Mouse (Mus musculus) adrenal gland, postnatal 25 days (tissue): ENCODE data around the gene Ino80. TPM values are rescaled to one million over a fixed set of nuclear protein-coding genes. Genes with fewer than 3 reads are reported as not detected.
A peak's percentile ranks its signal among the peaks of the same experiment; 100 is the strongest.
"Not testable (repeated sequence)": the region's sequence is repeated elsewhere in the genome, so short reads cannot be mapped to it uniquely, and the experiment has no call there.

Source experiments
- DNase-seq: peaks from one replicate; pipeline ENCODE4 v3.0.0; 2021; ENCODE audit warnings: mixed read lengths
- long read RNA-seq: library from polyadenylated mRNA; stranded (forward); transcript quantifications from one replicate; pipeline ENCODE4 v2.0.0, GENCODE M21; 2021
- total RNA-seq: library from RNA; stranded (reverse); gene quantifications from 2 replicates; pipeline ENCODE4 v1.2.3, GENCODE M21; 2021

The Ino80 gene
- total RNA-seq: 21.0 and 25.3 TPM in 2 replicates
- long read RNA-seq, partial matches to known transcripts: 7 of 7 reads
- long read RNA-seq, other reads (novel, unspliced or antisense): 0 of 7 reads

DNA sequence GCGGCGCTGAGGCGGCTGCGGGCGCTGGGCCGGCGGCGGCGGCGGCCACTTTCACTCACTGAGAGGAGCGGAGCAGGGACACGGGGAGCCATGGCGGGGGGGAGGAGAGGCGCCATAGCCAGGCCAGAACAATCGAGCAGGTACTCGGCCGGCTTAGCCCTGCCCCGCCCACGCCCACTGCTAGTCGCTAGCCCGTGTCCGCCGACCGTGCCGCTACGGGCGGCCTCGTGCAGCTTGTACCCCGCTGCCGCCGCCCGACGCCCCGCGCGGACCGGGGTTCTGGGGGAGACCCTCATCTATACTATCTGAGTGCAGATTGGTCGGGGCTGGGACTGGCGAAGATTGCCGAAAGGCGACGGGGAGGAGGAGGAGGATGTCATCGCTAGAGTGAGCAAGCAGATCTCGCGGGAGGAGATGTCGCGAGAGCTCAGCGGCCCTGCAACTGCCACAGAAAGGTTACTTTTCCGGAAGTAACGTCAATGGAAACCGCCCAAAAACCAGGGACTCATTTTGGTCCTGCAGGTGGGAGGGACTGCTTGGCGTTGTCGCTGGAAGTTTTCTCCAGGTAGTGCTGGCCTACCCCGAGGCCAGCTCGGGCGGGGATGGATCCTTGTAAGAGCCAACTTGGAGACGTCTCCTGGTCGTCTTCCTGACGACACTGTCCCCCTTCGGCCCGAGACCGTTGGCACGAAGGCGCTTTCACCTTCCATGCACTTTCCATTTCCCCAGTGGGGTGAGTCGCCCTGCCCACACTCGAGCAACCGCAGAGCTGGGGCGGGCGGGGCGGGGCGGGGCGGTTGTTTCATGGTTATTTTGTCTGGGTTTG is at the start of gene Ino80:
Gene Ino80 (minus strand): TSS at position 117 of the 826 bp plus-strand sequence.
- DNase-seq: peak; percentile 99

DNA sequence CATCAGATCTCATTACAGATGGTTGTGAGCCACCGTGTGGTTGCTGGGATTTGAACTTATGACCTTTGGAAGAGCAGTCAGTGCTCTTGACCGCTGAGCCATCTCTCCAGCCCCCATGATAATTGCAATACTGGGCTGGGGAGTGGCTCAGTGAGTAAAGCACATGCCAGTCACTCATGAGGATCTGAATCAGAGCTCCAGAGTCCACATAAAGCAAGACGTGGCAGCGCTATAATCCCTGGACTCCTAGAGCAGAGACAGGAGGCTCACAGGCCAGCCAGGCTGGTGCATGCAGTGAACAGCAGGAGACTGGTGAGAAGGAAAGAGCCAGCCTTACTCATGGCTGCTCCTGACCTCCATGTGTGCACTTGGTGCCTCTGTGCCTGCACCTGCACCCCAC is 47.9 kb upstream of the Ino80 start:
- DNase-seq: no peak

DNA sequence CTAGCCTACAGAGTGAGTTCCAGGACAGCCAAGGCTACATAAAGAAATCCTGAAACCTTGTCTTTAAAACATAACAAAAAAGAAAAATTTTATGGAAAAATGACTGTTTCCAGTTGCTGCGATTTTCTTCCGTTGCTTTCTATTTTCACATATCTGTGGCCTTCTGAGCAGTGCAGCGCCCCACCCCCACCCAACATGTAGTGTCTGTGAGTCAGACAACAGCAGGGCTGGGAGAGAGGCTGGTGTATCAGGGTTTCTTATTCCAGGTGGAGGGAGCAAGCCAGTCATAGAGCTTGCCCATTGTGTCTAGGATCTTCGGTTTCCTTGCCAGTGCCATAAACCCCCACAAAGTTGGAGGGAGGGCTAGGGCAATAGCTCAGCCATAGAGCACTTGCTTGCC is 46.3 kb upstream of the Ino80 start:
- peak; percentile 19 for DNase-seq

DNA sequence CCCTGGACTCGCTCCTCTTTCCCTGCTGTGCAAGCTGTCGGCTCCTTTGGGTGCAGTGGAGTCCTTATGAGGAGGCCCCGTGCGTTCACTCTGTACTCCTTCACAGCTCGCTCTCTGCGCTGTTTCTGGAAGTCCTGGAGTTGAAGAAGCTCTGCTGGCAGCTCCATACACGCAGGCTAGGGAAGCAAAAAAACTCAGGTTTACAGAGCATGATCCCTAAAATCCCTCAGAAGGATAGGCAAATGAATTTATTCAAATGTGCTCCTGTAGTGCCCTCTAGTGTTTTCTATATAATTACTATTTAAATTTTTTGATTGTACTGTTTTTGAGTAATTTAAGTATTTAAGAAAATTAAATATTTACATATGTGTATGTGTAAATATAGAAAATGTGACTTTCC is 43.1 kb upstream of the Ino80 start:
- DNase-seq: no peak

DNA sequence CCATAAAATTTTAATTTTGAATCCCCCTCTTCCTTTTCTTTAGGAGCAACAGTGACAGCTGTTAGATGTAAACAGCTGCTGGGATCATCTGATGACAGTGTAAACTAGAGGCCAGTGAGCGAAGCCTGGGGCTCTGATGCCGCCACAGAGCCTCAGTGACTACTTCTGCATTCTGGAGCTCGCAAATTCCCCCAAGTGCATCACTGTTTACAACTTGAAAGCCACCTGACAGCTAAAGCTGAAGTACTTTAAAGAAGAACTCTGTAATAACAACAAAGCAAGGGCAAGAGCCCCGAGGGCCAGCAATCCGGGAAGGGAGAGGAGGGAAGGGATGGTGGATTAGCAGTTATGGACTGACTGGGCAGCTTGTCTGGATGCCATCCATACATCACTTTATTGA is 39.3 kb upstream of the Ino80 start:
- no peak for DNase-seq

DNA sequence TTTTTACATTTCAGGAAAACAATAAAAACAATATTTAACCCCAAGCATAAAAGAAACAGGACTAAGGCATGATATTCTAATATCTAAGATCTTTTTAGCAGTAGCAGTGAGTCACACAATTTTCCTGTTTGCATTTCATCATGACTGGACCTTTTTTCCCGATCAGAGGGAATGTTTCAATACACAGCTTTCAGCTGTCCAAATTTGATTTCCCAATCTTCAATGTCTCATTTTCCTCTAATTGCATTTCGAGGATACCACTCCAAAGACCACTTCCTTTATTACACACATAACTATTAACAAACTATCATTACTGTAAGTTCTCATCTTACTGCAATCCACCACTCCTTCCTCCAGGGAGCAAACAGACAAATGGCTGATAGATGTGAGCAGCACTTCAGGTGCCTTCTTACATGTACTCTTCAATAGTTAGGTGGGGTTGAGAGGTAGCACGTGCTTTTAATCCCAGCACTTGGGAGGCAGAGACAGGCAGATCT is 36.6 kb upstream of the Ino80 start:
- no peak for DNase-seq

DNA sequence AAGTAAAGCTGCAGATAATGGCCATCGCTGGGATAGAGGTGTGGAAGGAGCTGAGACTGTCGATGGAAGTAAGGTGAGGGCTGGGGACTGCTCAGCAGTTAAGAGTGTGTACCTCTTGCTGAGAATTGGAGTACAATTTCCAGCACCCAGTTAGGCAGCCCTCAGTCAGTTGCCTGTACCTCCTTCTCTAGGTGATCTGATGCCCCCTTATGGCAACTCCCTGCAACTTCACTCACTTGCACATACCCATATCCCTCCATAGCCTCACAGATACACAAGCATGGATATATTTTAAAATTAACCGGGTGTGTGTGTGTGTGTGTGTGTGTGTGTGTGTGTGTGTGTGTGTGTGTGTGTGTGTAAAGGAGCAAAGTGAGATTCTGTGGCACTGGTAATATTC is 34.8 kb upstream of the Ino80 start:
- no peak for DNase-seq

DNA sequence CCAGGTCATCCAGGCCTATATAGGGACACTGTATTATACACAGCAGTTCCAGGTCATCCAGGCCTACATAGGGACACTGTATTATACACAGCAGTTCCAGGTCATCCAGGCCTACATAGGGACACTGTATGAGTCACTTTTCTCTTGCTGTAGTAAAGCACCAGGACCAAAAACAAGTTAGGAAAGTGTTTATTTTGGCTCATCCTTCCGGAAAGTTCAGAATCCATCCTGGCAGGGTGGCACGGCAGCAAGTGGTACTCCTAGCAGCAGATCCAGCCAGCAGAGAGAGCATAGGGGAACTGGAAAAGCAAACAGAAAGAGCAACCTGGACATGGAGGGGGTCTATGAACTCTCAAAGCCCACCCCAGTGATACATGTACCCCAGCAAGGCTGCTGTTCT is 33.4 kb upstream of the Ino80 start:
- no peak for DNase-seq

DNA sequence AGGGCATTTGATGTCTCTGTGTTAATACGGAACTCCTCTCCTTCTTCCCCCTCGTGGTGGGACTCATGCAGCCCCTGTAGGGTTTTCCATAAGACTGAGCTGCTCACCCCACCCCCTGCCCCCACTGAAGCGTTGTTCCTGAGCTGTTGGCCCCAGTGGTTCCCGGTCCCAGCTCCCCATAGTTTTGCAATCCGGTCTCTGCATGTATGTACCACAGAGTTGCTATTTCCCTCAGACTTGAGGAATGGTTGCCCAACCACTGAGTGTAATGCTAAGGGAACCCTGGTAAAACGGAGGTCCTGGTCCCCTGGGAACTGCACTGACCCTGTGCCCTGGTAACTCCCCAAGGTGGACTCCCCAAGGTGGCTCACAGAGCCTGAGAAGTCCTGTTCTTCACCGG is 31.0 kb upstream of the Ino80 start:
- DNase-seq: not testable (repeated sequence)

DNA sequence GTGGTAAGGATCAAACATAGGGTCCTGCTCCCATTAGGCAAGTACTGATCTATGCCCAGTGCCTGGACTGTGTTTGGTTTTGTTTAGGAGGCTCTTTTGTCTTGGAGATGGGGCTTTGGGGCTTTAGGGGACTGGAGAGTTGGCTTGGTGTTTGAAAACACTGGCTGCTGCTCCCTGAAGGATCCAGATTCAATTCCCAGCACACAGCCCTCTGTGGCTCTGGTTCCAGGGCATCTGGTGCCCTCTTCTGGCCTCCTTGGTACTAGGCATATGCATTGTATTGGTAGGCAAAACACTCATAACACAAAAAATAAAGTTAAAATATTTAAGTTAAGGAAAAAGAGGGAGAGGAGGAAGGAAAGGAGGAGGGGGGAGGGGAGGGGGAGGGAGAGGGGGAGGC is 29.6 kb upstream of the Ino80 start:
- DNase-seq: peak; percentile 10

DNA sequence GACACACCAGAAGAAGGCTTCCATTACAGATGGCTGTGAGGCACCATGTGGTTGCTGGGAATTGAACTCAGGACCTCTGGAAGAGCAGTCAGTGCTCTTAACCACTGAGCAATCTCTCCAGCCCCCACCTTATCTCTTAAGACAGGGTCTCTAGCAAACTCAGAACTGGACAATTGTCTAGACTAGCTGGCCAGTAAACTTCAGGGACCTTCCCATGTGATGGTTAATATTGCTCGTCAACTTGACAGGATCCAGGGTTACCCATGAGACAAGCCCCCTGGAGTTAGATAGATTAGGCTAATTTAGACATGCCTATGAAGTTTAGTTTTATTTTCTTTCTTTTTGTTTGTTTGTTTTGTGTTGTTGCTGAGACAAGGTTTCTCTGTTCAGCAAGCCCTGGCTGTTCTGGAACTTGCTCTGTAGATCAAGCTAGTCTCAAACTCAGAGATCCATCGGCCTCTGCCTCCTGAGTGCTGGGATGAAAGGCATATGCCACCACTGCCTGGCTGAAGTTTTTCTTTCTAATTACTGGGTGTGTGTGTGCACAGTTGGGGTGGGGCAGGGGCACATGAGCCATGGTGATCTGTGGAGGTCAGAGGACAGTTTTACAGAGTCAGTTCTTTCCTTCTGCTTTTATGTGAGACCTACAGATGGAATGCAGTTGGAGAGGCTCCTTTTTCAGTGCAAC is 23.6 kb upstream of the Ino80 start:
- no peak for DNase-seq

DNA sequence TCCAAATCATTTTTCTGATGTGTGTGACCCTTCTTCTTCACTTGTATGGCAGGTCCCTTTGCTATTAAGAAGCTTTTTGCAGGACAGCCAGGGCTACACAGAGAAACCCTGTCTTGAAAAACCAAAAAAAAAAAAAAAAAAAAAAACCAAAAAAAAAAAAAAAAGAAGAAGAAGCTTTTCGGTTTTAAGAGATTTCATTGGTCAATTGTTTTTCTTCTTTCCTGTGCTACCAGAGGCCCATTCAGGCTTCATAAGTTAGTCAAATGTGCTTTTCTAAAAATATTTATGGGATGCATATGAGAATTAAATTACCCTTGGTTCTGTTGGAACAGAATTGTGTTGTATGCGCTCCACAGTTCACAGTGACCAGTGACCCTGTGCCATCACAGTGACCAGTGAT is 21.4 kb upstream of the Ino80 start:
- no peak for DNase-seq

DNA sequence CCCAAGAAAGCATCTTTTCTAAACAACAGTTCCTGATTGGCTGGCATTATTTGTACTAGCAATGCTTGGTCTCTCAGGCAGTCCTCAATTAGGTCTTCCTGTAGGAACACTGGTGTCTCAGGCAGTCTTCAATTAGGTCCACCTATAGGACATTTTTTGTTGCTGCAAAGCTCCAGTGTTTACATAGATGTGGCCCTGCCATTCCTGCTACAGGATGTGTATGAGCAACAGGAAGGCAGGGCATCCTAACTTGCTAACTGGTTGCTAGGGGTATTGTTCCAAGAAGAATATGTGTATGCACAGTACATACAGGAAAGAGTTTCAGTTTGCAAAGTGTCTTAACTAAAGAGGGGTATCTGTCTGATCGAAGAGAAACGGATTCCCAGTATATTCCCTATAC is 18.6 kb upstream of the Ino80 start:
- DNase-seq: no peak

DNA sequence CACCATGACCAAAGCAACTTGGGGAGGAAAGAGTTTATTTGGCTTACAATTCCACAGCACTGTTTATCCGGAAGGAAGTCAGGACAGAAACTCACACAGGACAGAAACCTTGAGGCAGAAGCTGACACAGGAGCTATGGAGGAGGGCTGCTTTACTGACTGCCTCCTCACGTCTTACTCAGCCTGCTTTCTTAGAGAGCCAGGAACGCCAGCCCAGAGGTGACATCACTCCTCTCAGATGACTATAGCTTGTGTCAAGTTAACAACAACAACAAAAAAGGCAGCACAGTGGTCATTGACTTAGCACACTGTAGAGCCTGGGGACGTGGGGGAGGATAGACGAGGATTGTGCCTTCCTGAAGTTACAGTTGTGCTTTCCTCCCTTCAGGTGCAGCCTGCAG is 14.5 kb upstream of the Ino80 start:
- DNase-seq: peak; percentile 27

DNA sequence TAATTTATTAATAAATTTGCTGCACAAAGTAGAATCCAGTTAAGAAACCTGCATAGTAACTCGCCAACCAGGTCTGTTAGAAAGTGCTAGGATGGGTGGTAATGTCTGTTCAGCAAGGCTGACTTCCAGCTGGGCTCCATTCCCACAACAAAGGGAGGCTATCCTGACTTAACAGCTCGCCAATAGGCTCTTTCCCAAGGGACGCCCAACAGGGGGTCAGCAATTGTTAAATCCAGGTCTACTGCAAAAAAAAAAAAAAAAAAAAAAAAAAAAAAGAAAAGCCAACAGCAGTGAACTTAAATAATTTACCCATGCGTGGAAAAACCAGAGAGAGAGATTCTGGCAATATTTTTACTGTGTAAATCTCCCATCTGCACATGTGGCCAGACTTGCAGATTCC is 9.0 kb upstream of the Ino80 start:
- DNase-seq: no peak

DNA sequence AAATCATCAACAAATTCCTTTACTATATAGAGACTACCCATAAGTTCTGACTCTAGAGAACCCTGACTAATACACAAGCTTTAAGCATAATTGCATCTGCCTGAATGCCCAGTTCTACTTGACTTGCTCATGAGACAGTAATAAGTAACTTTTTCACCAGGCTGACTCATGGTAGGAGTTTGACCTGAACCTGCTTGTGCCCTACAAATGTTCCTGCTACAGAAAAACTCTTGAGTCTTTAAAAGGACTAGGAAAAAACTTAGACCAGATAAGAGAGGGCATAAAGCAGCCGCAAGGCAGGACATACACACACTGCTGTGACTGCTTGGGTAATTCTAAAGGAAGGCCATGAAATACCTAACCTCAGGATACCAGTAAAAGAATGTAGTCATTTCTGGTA is 4.8 kb upstream of the Ino80 start:
- DNase-seq: no peak

DNA sequence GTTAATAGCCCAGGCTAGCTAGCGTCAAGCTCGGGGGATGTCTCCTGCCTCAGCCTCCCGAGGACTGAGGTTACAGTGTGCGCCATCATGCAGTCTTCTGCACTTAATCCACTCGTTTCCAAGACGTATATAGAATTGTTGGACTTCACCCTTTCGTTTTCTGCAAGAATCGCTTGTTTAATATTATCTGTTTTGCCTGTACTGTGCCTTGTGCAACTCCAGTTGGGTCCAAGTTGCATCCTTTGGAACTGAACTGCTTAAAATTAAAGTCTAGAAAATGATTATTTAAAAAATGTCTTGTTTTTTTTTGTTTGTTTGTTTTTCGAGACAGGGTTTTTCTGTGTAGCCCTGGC is 886 bp upstream of the Ino80 start:
- no peak for DNase-seq

DNA sequence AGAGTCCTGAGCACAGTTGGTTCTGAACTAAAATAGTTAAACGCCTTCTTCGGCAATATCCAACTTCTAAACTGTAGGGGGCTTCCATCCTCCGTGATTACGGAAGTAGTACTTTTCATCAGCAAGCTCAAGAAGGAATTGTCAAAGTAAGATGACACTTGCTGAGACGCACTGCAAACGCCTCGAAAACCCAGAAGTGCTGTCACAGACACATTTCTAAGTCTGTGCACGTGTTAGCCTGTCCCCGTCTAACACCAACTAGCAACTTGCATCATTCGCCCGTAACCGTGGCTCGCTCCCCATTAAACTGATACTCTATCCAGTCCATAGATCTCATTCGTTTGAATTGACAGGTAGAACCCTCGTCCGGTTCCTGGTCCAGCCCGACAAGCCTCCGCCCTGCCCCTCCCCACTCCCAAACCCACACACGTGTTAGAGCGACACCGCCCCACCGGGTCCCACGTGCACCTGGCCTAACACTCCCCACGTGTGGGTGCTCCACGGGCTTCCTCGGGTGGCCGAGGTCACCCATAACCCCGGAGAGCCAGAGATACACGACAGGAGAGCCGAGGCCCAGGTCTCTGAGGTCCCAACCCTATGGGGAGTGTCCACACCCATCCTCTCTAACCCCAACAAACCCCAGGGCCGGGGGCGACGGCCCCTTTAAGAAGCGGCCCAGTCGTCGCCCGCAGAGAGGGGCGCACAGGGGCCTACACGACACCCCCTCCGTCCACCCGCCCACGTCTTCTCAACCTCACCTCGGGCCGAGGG is 681 bp downstream of the Ino80 start:
- peak; percentile 66 for DNase-seq

DNA sequence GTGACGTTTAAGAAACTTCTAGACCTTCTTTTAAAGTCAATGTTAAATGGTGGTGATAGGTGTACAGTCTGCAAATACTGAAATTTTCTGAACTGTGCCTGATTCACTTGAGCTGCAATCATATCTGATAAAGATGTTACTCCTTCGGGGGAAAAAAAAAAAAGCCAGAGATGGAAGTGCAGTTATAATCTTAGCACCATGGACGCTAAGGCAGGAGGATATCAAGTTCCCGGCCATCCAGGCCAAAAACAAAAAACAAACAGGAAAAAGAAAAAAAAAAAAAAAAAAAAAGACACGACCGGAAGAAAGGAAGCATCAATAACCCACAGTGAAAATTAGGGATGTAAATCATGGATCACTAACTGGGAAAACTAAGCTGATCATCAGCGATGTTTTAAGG is 1.3 kb downstream of the Ino80 start:
- DNase-seq: no peak

DNA sequence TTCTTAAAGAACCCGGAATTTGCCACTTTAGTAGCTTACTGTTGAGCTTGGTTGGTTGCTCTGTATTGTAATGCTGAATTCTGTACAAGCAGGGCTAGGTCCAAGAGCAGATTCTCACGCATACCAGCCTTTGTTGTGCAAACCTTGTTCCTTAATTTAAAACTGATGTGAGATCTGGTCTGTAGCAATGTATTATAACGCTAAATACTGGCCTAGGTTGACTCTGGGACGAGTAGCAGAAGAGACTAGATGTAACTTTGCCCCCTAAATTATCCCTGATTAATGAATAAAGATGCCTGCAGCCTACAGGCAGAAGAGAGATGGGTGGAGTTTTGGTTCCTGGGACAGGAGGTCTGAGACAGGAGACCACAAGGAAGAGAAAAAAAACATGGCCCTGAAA is 13.5 kb downstream of the Ino80 start:
- DNase-seq: no peak

DNA sequence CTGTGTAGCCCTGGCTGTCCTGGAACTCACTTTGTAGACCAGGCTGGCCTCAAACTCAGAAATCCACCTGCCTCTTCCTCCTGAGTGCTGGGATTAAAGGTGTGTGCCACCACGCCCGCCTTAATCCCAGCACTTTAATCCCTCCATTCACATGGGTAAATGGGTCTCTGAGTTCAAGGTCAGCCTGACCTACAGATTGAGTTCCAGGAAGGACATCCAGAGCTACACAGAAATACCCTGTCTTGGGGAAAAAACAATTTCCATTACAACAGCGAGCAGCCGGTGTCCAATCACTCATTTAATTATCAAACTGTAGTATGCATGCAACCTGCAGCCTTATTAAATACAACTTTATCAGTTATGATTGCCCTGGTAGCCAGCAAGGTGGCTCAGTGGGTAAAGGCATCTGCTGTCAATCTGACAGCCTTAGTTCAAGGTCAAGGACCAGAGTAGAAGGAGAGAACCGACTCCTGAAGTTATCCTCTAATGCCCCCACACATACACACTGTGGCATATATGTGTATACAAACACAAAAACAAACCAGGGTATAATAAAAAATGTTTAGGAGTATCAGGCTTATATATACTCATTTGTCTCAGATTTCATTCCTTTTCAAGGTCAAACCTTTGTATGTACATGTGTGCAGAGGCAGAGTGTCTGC is 14.2 kb downstream of the Ino80 start:
- no peak for DNase-seq

DNA sequence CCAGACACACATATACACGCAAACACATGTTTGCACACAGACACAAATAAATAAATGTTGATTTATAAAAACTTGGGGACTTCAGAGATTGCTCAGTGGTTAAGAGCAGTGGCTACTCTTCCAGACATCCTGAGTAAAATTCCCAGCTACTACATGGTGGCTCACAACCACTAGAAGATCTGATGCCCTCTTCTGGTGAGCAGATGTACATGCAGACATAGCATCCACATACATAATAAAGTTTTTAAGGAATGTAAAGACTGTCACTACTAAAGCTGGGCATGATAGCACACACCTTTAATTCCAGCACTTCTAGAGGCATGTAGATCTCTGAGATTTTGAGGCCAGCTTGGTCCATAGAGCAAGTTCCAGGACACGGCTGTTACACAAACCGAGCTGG is 16.5 kb downstream of the Ino80 start:
- no peak for DNase-seq
